Mouse (Mus musculus) monocyte, adult 5-6 weeks (primary cell): ENCODE measurements at regions not wholly inside any gene's neighbourhood (a gene's known extent, or its start where the extent isn't known, plus 50 kb on each side); places are given as distances from the start of the nearest gene placed in this dataset.

Experiments
- ATAC-seq: fragments of 153-309, 156-312 bp; replicated peaks from 2 replicates; pipeline ENCODE4 v1.8.0; 2017; ENCODE audit warnings: mild to moderate bottlenecking; ENCODE audit not compliant: low TSS enrichment, insufficient number of reproducible peaks, severe bottlenecking, poor library complexity, low FRiP score

DNA sequence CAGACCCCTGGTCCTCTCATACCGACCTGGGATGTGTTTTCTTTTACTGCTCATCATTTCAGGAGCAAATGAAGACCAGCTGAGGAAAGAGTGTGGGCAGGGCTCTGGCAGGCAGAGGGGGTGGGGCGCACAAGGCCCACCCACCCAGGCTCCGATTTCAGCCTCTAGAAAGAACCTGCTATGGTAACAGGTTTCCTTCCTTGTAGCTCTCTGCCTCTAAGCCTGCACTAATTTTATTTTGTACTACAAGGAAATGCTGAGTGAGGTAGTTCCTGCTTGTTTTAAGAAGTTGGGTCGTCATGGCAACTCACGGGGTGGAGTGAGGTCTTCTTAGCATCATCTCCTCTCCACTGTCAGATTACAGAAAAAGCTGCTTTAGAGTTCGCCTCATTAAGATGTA lies 69.4 kb upstream of the Vps8 start:
- ATAC-seq, result no peak

DNA sequence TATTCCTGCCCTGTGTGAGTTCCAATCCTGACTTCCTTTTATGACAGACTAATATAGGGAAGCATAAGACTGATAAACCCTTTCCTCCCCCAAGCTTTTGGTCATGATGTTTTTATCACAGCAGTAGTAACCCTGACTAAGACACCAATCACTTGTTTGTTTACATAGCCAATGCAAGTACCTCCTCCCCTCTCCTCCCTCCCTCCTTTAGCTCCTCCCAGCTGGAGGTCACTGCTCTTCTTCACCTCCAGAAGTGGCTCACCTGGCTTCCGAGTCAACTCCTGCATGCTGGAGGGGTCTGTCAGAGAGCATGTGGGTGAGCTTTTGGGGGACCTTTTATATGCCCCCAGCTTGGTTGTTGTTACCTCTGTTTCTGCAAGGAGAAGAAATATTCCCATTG lies 67.3 kb upstream of the Vps8 start:
- no peak for ATAC-seq

DNA sequence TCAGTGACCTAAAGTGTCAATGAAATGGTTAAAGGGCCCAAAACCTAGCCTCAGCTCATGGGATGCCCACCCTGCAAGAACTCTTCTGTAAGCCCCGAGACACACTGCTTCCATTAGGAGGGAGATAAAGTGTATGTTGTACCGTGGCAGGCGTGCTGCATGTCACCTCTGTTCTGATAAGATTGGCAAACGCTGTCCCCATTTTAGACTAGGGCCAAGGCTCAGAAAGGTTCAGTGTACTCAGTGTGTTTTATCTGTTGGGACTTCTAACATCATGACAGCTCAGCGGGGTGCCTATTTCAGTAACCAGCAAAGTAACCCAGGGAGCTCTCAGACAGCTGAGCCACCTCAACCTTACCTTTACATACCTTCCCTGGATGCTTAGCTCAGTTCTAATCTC lies 65.5 kb upstream of the Vps8 start:
- no peak for ATAC-seq

DNA sequence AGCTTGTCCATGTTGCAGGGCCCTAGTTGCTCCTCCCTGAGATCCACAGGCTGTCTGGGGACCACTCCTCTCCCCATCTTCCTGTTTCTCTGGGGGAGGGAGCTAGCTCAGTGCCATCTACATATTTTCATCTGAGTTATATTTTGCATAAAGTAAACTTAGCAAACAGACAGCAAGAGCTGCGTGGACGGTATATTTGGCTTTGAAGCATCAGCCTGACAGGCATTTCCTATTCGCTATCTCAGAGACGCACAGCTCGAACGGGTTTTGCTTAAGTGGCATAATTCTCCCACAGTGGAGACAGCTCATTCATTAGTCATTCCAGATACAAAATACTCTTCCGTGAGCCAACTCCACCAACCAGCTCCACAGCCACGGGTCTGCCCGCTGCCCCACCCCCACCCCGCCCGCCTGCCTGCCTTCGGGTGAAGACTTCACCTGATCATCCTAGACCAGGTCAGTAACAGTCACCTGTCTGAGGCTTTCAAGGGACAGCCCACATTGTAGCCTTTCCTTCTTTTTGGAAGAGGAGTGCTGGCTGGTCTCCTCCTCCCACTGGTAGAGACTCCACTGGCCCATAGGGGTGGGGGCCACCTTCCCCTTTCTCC lies 64.5 kb upstream of the Vps8 start:
- ATAC-seq, result no peak

DNA sequence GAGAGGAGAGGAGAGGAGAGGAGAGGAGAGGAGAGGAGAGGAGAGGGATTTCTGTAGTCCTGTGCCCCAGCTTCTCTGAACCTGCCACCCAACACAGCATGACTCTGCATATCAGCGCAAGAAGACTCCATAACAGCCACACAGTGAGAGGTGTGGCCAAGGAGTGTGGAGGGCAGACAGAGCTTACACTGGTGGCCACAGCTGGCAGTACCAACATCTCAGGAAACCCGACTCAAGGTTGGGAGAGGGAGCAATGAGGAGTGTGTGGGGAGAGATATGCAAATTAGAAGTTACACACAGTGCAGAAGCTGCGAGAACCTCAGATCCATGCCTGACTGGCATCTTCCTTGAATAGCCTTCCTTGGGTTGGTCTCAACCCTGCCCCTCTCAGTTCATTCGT lies 63.5 kb upstream of the Vps8 start:
- no peak for ATAC-seq

DNA sequence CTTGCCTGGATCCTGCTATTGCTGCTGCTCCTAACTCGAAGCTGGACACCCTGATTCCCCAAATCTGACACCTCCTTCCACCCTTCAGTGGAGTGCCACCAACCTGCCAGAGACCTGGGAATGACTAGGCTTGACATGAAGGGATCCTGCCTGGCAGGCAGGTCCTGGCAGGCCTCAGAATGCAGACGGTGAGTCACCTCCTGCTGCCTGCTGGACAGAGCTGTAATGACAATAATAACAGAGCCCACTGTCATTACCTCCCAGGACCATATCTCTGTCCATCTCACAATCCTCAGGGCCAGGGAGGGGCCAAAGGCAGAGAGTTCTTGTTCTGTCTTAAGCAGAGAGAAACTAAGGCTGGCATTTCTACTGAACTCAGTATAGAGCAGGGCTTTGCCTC lies 61.5 kb upstream of the Vps8 start:
- ATAC-seq, result no peak

DNA sequence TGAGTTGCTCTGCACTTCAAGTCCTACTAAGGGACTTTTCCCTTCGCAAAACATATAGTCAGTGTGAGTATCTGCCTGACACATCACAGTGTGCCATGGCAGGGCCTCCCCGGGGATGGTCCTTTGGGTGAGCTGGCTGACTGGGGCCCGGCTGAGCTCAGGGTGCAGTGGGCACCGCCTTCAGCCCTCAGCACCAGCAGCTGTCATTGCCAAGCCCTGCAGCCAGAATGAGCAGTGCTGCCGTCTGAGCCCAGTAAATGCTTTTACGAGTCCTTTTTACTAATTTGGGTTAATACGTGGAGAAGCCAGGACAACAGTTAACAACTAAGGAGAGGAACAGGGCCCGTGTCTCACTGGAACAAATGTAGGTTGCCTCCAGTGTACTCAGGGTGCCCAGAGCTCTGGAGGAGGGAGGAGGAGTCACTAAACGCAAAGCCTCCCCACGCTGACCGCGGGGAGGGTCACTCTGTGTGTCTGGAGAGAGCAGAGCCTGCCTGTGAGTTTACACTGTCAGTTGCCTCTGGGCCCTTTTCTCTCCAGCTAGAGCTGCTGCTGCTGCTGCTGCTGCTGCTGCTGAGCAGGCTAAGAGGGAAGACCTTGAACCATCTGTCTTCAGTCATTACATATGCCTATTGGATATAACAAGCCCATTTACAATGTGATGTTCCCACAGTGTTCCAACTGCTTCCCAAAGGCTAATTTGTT lies 60.1 kb upstream of the Vps8 start:
- no peak for ATAC-seq

DNA sequence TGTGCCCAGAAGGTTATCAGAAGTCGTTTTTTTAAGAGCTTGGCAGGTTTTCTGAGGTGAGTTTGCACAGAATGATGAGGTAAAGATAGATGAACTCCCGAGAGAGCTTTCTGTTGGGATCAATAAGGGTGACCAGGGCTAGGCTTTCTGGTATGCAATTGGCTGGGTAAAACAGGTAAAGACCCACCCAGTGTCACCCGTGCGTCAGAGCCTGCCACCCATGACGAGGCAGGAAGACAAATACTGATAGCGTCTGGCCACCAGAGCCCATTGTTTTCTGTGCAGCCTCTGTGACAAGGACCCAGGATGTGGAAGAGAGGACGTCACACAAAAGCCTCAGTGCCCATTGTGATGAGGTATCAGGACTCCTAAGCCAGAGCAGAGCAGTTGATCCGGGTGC lies 58.0 kb upstream of the Vps8 start:
- no peak for ATAC-seq

DNA sequence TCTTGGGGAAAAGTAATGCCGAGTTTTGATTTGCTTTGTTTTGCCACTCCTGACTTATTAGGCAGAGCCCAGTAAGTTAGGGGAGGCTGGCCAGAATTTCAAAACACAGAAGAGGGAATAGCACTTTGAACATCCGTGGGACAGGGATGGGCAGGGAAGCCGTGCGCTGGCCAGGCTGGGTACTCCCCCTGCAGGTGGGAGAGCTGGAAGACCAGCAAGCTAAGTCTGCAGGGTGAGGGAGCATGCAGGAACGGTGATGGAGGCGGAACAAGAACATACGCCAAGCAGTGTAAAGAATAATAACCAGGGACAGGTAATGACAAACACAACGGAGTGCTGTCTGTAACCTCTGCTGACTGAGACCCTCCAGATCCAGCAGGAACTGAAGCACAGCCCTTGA lies 55.5 kb upstream of the Vps8 start:
- ATAC-seq, result no peak

DNA sequence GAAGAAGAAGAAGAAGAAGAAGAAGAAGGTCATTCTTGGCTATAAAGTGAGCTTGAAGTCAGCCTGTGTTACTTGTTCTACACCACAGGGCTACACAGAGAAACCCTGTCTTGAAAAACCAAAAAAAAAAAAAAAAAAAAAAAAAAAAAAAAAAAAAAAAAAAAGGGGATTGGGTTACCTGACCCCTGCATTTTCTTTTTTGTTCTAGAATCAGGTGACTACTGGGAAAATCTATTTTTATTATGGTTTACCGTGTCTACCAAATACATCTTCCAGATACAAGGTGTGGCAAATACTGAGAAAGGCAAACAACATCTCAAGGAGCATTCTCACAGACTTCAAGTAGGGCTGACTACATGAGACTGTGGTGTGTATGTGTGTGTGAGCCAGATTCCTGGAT lies 54.1 kb upstream of the Vps8 start:
- ATAC-seq, result no peak

DNA sequence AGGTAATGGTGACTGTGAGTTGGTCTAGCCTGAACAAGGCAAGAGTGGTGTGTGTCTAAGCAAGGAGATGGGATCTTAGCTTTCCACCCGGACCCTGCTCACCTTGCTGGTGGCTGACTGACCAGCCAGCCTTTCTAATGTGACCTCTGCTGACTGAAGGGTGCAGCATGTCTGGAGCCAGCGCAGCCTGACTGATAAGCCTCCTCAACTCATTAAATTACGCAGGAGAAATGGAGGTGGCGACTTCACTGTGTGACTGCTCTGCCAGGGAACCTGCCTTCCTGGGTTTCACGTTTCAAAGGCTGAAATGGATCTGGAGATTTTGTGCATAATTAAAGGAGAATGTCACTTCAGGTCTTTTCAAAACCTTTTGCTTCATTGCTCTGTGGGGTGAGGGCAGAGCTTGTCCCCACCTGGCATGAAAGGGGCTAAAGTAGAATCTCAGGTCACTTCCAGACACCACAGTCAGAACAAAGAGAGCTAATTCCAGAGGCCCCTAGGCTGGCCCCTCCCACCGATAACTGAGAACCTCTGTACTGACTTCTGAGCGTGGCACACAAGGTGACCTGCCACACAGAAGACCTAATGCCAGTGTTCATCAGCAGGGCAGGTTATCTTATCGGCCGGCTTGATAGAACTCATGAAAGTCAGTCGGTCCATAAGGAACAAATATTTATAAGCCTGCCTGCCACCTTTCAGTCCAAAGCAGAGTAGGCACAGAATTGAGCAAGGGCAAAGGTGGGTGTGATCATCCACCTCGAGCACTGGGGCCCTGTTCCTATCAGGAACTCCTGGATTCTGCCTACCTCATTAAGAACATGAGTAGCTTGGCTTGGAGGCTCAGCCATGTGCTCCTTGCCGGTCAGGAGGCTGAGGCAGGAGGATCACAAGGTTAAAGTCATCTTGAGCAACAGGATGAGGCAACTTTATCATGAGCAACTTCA lies 53.1 kb upstream of the Vps8 start:
- no peak for ATAC-seq
